Mouse (Mus musculus) heart, embryonic 15.5 days (tissue): ENCODE measurements around the gene Il18rap. TPM values are rescaled to one million over a fixed set of nuclear protein-coding genes. Genes with fewer than 3 reads are reported as not detected.

Experiments used
- ATAC-seq: fragments of 200-750 bp; cut with Nextera tagmentation; replicated peaks from 2 replicates; pipeline ENCODE4 v1.8.0; 2017; ENCODE audit warnings: low read depth, moderate TSS enrichment; ENCODE audit not compliant: insufficient number of reproducible peaks, insufficient read depth, low FRiP score
- H3K27ac ChIP-seq: fragments of 300-500 bp; sonication (generic); 2 replicates; pipeline ENCODE4 v1.5.1; 2015; ENCODE audit warnings: mild to moderate bottlenecking, inconsistent platforms
- H3K27me3 ChIP-seq: fragments of 300-500 bp; sonication (generic); 2 replicates; pipeline ENCODE4 v1.6.1; 2015; ENCODE audit warnings: inconsistent platforms
- H3K36me3 ChIP-seq: fragments of 300-500 bp; sonication (generic); 2 replicates; pipeline ENCODE4 v1.6.1; 2015; ENCODE audit warnings: mild to moderate bottlenecking, inconsistent platforms
- H3K4me1 ChIP-seq: fragments of 300-500 bp; sonication (generic); replicated peaks from 2 replicates; pipeline ENCODE4 v1.6.1; 2015; ENCODE audit warnings: inconsistent platforms
- H3K4me2 ChIP-seq: fragments of 300-500 bp; sonication (generic); 2 replicates; pipeline ENCODE4 v1.6.1; 2015; ENCODE audit warnings: inconsistent platforms, mild to moderate bottlenecking, moderate library complexity
- H3K4me3 ChIP-seq: fragments of 300-500 bp; sonication (generic); 2 replicates; pipeline ENCODE4 v1.5.1; 2015; ENCODE audit warnings: mild to moderate bottlenecking, inconsistent platforms
- H3K9ac ChIP-seq: fragments of 300-500 bp; sonication (generic); 2 replicates; pipeline ENCODE4 v1.6.1; 2015; ENCODE audit warnings: mild to moderate bottlenecking, inconsistent platforms
- H3K9me3 ChIP-seq: fragments of 300-500 bp; sonication (generic); replicated peaks from 2 replicates; pipeline ENCODE4 v1.6.1; 2016; ENCODE audit warnings: inconsistent platforms
- WGBS: fragments of 180-500 bp; shearing (Covaris S2); methylation state at CpG from one replicate; pipeline ENCODE4 v1.1.7; 2015; ENCODE audit warnings: mixed read lengths; 5-methylcytosine and 5-hydroxymethylcytosine counted together
- polyA plus RNA-seq: library from polyadenylated mRNA; unstranded; fragments of >200 nt; fragmentation: Nextera tagmentation; extraction: Ambion mirVana; gene quantifications from 2 replicates; pipeline ENCODE4 v1.2.1, GENCODE M21; 2015

Gene Il18rap
- 0.14 and 0.36 TPM in 2 replicates for polyA plus RNA-seq

GRCm38 (mm10) chr1:40514851-40515585, at the start of gene Il18rap:
TSS of gene Il18rap (plus strand) at chr1:40515362.
- Histone ChIP-seq H3K9me3 (no peaks in the 10 kb centered on the region), H3K36me3 (no peaks in the 10 kb centered on the region), H3K27me3 (no peaks in the 10 kb centered on the region), H3K9ac (no peak within 1 kb of the TSS), H3K4me2 (no peak within 1 kb of the TSS), H3K4me1 (no peaks in the 10 kb centered on the region), H3K27ac (no peak within 1 kb of the TSS), H3K4me3 (no peak within 1 kb of the TSS)
- 54% methylated on average over 9 of the region's 9 CpGs for WGBS
- ATAC-seq = no peak

GRCm38 (mm10) chr1:40465477-40466430, 49.4 kb upstream of the Il18rap start, which contains the start of gene Il18r1:
TSS of gene Il18r1 (plus strand) at chr1:40465552.
- no peak for ATAC-seq
- H3K4me2 ChIP-seq = peak within 1 kb of the TSS; percentile 29
- no peaks in the 10 kb centered on the region for H3K4me1 ChIP-seq
- WGBS = 36% methylated on average over 20 of the region's 20 CpGs
- H3K36me3 ChIP-seq = no peaks in the 10 kb centered on the region
- no peaks in the 10 kb centered on the region for H3K27me3 ChIP-seq
- H3K9ac ChIP-seq = no peak within 1 kb of the TSS; the same call in 1 of the 2 replicates
- no peaks in the 10 kb centered on the region for H3K9me3 ChIP-seq
- peak within 1 kb of the TSS; percentile 19; the same call in 1 of the 2 replicates for H3K4me3 ChIP-seq
- H3K27ac ChIP-seq = no peak within 1 kb of the TSS

GRCm38 (mm10) chr1:40467306-40467705, 47.9 kb upstream of the Il18rap start:
- WGBS = 83% methylated on average over 4 of the region's 4 CpGs
- Histone ChIP-seq H3K4me3 (no peak overlapping the region), H3K27ac (no peak overlapping the region), H3K27me3 (no peaks in the 10 kb centered on the region), H3K4me1 (no peaks in the 10 kb centered on the region), H3K4me2 (no peak overlapping the region), H3K9ac (no peak overlapping the region), H3K9me3 (no peaks in the 10 kb centered on the region), H3K36me3 (no peaks in the 10 kb centered on the region)
- no peak for ATAC-seq

GRCm38 (mm10) chr1:40468805-40469204, 46.4 kb upstream of the Il18rap start:
- H3K9me3 ChIP-seq = no peaks in the 10 kb centered on the region
- no peaks in the 10 kb centered on the region for H3K36me3 ChIP-seq
- WGBS = 43% methylated on average over 2 of the region's 2 CpGs
- H3K27me3 ChIP-seq = no peaks in the 10 kb centered on the region
- H3K4me2 ChIP-seq = no peak overlapping the region
- H3K27ac ChIP-seq = no peak overlapping the region
- H3K4me1 ChIP-seq = no peaks in the 10 kb centered on the region
- ATAC-seq = no peak
- no peak overlapping the region for H3K9ac ChIP-seq
- no peak overlapping the region for H3K4me3 ChIP-seq

- Histone ChIP-seq H3K27ac (no peak overlapping the region), H3K36me3 (no peaks in the 10 kb centered on the region), H3K27me3 (no peaks in the 10 kb centered on the region), H3K4me2 (no peak overlapping the region), H3K4me3 (no peak overlapping the region), H3K9me3 (no peaks in the 10 kb centered on the region), H3K9ac (no peak overlapping the region), H3K4me1 (no peaks in the 10 kb centered on the region)
- 0 out of 2 replicates have a peak, but pooled peaks have one; percentile 7 for ATAC-seq
- WGBS = 76% methylated on average over 12 of the region's 12 CpGs
These were observed 45.3 kb upstream of the Il18rap start for GRCm38 (mm10) chr1:40469900-40470299.

- no peak overlapping the region for H3K4me3 ChIP-seq
- 83% methylated on average over 1 of the region's 1 CpGs for WGBS
- H3K36me3 ChIP-seq = no peaks in the 10 kb centered on the region
- ATAC-seq = no peak
- no peaks in the 10 kb centered on the region for H3K27me3 ChIP-seq
- H3K4me1 ChIP-seq = no peaks in the 10 kb centered on the region
- no peak overlapping the region for H3K9ac ChIP-seq
- no peaks in the 10 kb centered on the region for H3K9me3 ChIP-seq
- no peak overlapping the region for H3K27ac ChIP-seq
- H3K4me2 ChIP-seq = no peak overlapping the region
These were observed 42.8 kb upstream of the Il18rap start for GRCm38 (mm10) chr1:40472401-40472800.

GRCm38 (mm10) chr1:40473640-40474039, 41.5 kb upstream of the Il18rap start:
- Histone ChIP-seq H3K27ac (no peak overlapping the region), H3K4me3 (no peak overlapping the region), H3K9ac (no peak overlapping the region), H3K4me2 (no peak overlapping the region), H3K27me3 (no peaks in the 10 kb centered on the region), H3K36me3 (no peaks in the 10 kb centered on the region), H3K4me1 (no peaks in the 10 kb centered on the region), H3K9me3 (no peaks in the 10 kb centered on the region)
- WGBS = 75% methylated on average over 4 of the region's 4 CpGs
- ATAC-seq = no peak

- WGBS = 51% methylated on average over 5 of the region's 5 CpGs
- no peak overlapping the region for H3K4me3 ChIP-seq
- H3K4me2 ChIP-seq = no peak overlapping the region
- no peak overlapping the region for H3K9ac ChIP-seq
- H3K36me3 ChIP-seq = no peaks in the 10 kb centered on the region
- ATAC-seq = no peak
- H3K27ac ChIP-seq = no peak overlapping the region
- H3K9me3 ChIP-seq = no peaks in the 10 kb centered on the region
- H3K4me1 ChIP-seq = no peaks in the 10 kb centered on the region
- H3K27me3 ChIP-seq = no peaks in the 10 kb centered on the region
These were observed 40.8 kb upstream of the Il18rap start for GRCm38 (mm10) chr1:40474336-40474735.

GRCm38 (mm10) chr1:40475697-40476096, 39.5 kb upstream of the Il18rap start:
- no peak for ATAC-seq
- Histone ChIP-seq H3K4me1 (no peaks in the 10 kb centered on the region), H3K9me3 (no peaks in the 10 kb centered on the region), H3K4me3 (no peak overlapping the region), H3K4me2 (no peak overlapping the region), H3K9ac (no peak overlapping the region), H3K27me3 (no peaks in the 10 kb centered on the region), H3K36me3 (no peaks in the 10 kb centered on the region), H3K27ac (no peak overlapping the region)
- 52% methylated on average over 3 of the region's 3 CpGs for WGBS

- 56% methylated on average over 4 of the region's 4 CpGs for WGBS
- Histone ChIP-seq H3K4me1 (no peaks in the 10 kb centered on the region), H3K4me3 (no peak overlapping the region), H3K36me3 (no peaks in the 10 kb centered on the region), H3K27me3 (no peaks in the 10 kb centered on the region), H3K9me3 (no peaks in the 10 kb centered on the region), H3K9ac (no peak overlapping the region), H3K27ac (no peak overlapping the region), H3K4me2 (no peak overlapping the region)
- no peak for ATAC-seq
These were observed 38.4 kb upstream of the Il18rap start for GRCm38 (mm10) chr1:40476756-40477155.

GRCm38 (mm10) chr1:40479505-40479923, 35.6 kb upstream of the Il18rap start:
- Histone ChIP-seq H3K36me3 (no peaks in the 10 kb centered on the region), H3K4me1 (no peaks in the 10 kb centered on the region), H3K9ac (no peak overlapping the region), H3K9me3 (no peaks in the 10 kb centered on the region), H3K4me3 (no peak overlapping the region), H3K27me3 (no peaks in the 10 kb centered on the region), H3K4me2 (no peak overlapping the region), H3K27ac (no peak overlapping the region)
- no peak for ATAC-seq
- 51% methylated on average over 6 of the region's 6 CpGs for WGBS
